Mouse (Mus musculus): Measurements from ENCODE around the gene Hspa5. TPM values are rescaled to one million over a fixed set of nuclear protein-coding genes. Genes with fewer than 3 reads are reported as not detected.
"Not testable (repeated sequence)": the region's sequence is repeated elsewhere in the genome, so short reads cannot be mapped to it uniquely, and the experiment has no call there.

Hspa5 gene
- polyA plus RNA-seq, 1 experiment: 451 TPM

GRCm38 (mm10) chr2:34757341-34757740, 14.4 kb upstream of the Hspa5 start:
- H3K4me2 ChIP-seq (ENCODE audit: low read depth): no peak overlapping the region
- peaks cover 15% of the 10 kb centered on the region for H3K79me2 ChIP-seq (ENCODE audit: control insufficient read depth, insufficient read depth)
- no peak overlapping the region for H3ac ChIP-seq (ENCODE audit: control insufficient read depth, insufficient read length)
- no peaks in the 10 kb centered on the region for H3K27me3 ChIP-seq (ENCODE audit: control insufficient read depth, insufficient read depth, insufficient read length)
- TF ChIP-seq POLR2AphosphoS2 (IDR thresholded peaks at IDR 0.05; ENCODE audit: insufficient read length, low read depth) (no peak), POLR2A (IDR thresholded peaks at IDR 0.05; ENCODE audit: insufficient read length, low read depth) (no peak), E2F4 (IDR thresholded peaks at IDR 0.05; ENCODE audit: insufficient read depth) (no peak), REST (IDR thresholded peaks at IDR 0.05; ENCODE audit: insufficient read depth, insufficient read length) (no peak), CEBPB (IDR thresholded peaks at IDR 0.05; ENCODE audit: insufficient read depth, poor library complexity, severe bottlenecking) (no peak), TCF12 (IDR thresholded peaks at IDR 0.05; ENCODE audit: insufficient read depth, poor library complexity, severe bottlenecking) (no peak), TCF3 (IDR thresholded peaks at IDR 0.05; ENCODE audit: insufficient read length, low read depth) (no peak), USF1 (IDR thresholded peaks at IDR 0.05; ENCODE audit: low read depth) (no peak), MYOG (IDR thresholded peaks at IDR 0.05; ENCODE audit: control insufficient read depth in 1 of 3, insufficient read depth in 1 of 3, insufficient read length in 2 of 3, low read depth in 2 of 3) (no peak), SRF (IDR thresholded peaks at IDR 0.05; ENCODE audit: control insufficient read depth, insufficient read length, low read depth) (no peak), MYOD1 (IDR thresholded peaks at IDR 0.05; ENCODE audit: control insufficient read depth in 1 of 3, insufficient read length in 2 of 3, low read depth in 2 of 3) (no peak), MAX (IDR thresholded peaks at IDR 0.05; ENCODE audit: low read depth) (no peak)
- no peaks in the 10 kb centered on the region for H3K36me3 ChIP-seq (ENCODE audit: control insufficient read depth, insufficient read depth)
- no peak overlapping the region for H3K4me3 ChIP-seq

- H3K36me3 ChIP-seq (ENCODE audit: control insufficient read depth, insufficient read depth); H3K4me2 ChIP-seq (ENCODE audit: low read depth); H3K27me3 ChIP-seq (ENCODE audit: control insufficient read depth, insufficient read depth, insufficient read length); H3ac ChIP-seq (ENCODE audit: control insufficient read depth, insufficient read length); H3K4me3 ChIP-seq; H3K79me2 ChIP-seq (ENCODE audit: control insufficient read depth, insufficient read depth): not testable (repeated sequence)
Measured at GRCm38 (mm10) chr2:34761272-34761671, 10.5 kb upstream of the Hspa5 start.

DNA sequence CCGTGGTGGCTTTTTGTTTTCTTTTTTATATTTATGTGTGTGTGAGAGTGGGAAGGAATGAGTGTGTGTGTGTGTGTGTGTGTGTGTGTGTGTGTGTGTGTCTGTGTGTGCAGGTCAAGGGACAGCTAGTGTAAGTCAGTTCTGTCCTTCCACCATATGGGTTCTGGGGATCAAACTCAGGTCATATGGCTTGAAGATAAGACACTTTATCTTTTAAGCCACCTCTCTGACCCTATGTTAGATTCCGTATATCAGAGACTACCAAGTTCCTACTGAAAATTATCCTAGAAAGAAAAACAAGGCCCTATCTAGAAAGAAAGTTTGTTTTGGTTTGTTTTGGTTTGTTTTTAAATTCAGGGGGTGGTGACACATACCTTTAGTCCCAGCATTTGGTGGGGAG, 9.6 kb upstream of the Hspa5 start:
- H3K79me2 ChIP-seq (ENCODE audit: control insufficient read depth, insufficient read depth): no peaks in the 10 kb centered on the region

GRCm38 (mm10) chr2:34762872-34763271, 8.9 kb upstream of the Hspa5 start:
- no peak overlapping the region for H3ac ChIP-seq (ENCODE audit: control insufficient read depth, insufficient read length)
- TF ChIP-seq POLR2A (IDR thresholded peaks at IDR 0.05; ENCODE audit: insufficient read length, low read depth) (no peak), MYOD1 (IDR thresholded peaks at IDR 0.05; ENCODE audit: control insufficient read depth in 1 of 3, insufficient read length in 2 of 3, low read depth in 2 of 3) (no peak), CEBPB (IDR thresholded peaks at IDR 0.05; ENCODE audit: insufficient read depth, poor library complexity, severe bottlenecking) (no peak), USF1 (IDR thresholded peaks at IDR 0.05; ENCODE audit: low read depth) (no peak), REST (IDR thresholded peaks at IDR 0.05; ENCODE audit: insufficient read depth, insufficient read length) (no peak), POLR2AphosphoS2 (IDR thresholded peaks at IDR 0.05; ENCODE audit: insufficient read length, low read depth) (no peak), MAX (IDR thresholded peaks at IDR 0.05; ENCODE audit: low read depth) (no peak), E2F4 (IDR thresholded peaks at IDR 0.05; ENCODE audit: insufficient read depth) (no peak)
- H3K4me2 ChIP-seq (ENCODE audit: low read depth): no peak overlapping the region
- no peaks in the 10 kb centered on the region for H3K36me3 ChIP-seq (ENCODE audit: control insufficient read depth, insufficient read depth)
- no peaks in the 10 kb centered on the region for H3K79me2 ChIP-seq (ENCODE audit: control insufficient read depth, insufficient read depth)
- no peaks in the 10 kb centered on the region for H3K27me3 ChIP-seq (ENCODE audit: control insufficient read depth, insufficient read depth, insufficient read length)
- no peak overlapping the region for H3K4me3 ChIP-seq

More for the DNA sequence above, 9.6 kb upstream of the Hspa5 start:
- no peak for TF ChIP-seq REST (IDR thresholded peaks at IDR 0.05; ENCODE audit: insufficient read depth, insufficient read length)
- TF ChIP-seq CEBPB (IDR thresholded peaks at IDR 0.05; ENCODE audit: insufficient read depth, poor library complexity, severe bottlenecking): no peak
- no peak for TF ChIP-seq MYOG (IDR thresholded peaks at IDR 0.05; ENCODE audit: control insufficient read depth in 1 of 3, insufficient read depth in 1 of 3, insufficient read length in 2 of 3, low read depth in 2 of 3)
- TF ChIP-seq MYOD1 (IDR thresholded peaks at IDR 0.05; ENCODE audit: control insufficient read depth in 1 of 3, insufficient read length in 2 of 3, low read depth in 2 of 3): no peak
- no peak for TF ChIP-seq TCF3 (IDR thresholded peaks at IDR 0.05; ENCODE audit: insufficient read length, low read depth)
- TF ChIP-seq MAX (IDR thresholded peaks at IDR 0.05; ENCODE audit: low read depth): no peak
- TF ChIP-seq POLR2AphosphoS2 (IDR thresholded peaks at IDR 0.05; ENCODE audit: insufficient read length, low read depth): no peak
- TF ChIP-seq TCF12 (IDR thresholded peaks at IDR 0.05; ENCODE audit: insufficient read depth, poor library complexity, severe bottlenecking): no peak
- TF ChIP-seq SRF (IDR thresholded peaks at IDR 0.05; ENCODE audit: control insufficient read depth, insufficient read length, low read depth): no peak
- TF ChIP-seq POLR2A (IDR thresholded peaks at IDR 0.05; ENCODE audit: insufficient read length, low read depth): no peak
- TF ChIP-seq E2F4 (IDR thresholded peaks at IDR 0.05; ENCODE audit: insufficient read depth): no peak
- TF ChIP-seq USF1 (IDR thresholded peaks at IDR 0.05; ENCODE audit: low read depth): no peak
- Histone ChIP-seq H3K36me3 (ENCODE audit: control insufficient read depth, insufficient read depth) (no peaks in the 10 kb centered on the region), H3K27me3 (ENCODE audit: control insufficient read depth, insufficient read depth, insufficient read length) (no peaks in the 10 kb centered on the region), H3K4me2 (ENCODE audit: low read depth) (no peak overlapping the region), H3K4me3 (no peak overlapping the region), H3ac (ENCODE audit: control insufficient read depth, insufficient read length) (no peak overlapping the region)

DNA sequence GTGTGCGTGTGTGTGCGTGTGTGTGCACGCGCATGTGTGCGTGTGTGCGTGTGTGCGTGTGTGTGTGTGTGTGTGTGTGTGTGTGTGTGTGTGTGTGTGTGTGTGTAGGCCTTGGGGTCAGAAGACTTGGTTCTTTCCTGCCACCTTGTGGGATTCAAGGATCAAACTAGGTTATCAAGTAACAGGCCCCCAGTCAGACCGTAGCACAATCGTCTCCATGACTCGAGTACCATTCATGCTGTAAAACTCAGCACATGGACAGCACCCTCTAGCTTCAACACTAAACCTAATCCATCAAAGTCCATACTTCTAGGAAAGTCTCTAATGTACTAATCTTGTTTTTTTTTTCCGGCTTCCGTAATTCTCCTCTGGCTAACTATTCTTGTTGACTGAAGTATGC, 7.0 kb upstream of the Hspa5 start:
- no peaks in the 10 kb centered on the region for H3K27me3 ChIP-seq (ENCODE audit: control insufficient read depth, insufficient read depth, insufficient read length)
- no peaks in the 10 kb centered on the region for H3K36me3 ChIP-seq (ENCODE audit: control insufficient read depth, insufficient read depth)
- no peak overlapping the region for H3ac ChIP-seq (ENCODE audit: control insufficient read depth, insufficient read length)
- no peaks in the 10 kb centered on the region for H3K79me2 ChIP-seq (ENCODE audit: control insufficient read depth, insufficient read depth)
- H3K4me2 ChIP-seq (ENCODE audit: low read depth): no peak overlapping the region
- TF ChIP-seq E2F4 (IDR thresholded peaks at IDR 0.05; ENCODE audit: insufficient read depth): no peak
- no peak for TF ChIP-seq POLR2A (IDR thresholded peaks at IDR 0.05; ENCODE audit: insufficient read length, low read depth)
- TF ChIP-seq TCF3 (IDR thresholded peaks at IDR 0.05; ENCODE audit: insufficient read length, low read depth): no peak
- peak; percentile 25 for TF ChIP-seq POLR2AphosphoS2 (IDR thresholded peaks at IDR 0.05; ENCODE audit: insufficient read length, low read depth)
- TF ChIP-seq SRF (IDR thresholded peaks at IDR 0.05; ENCODE audit: control insufficient read depth, insufficient read length, low read depth): no peak
- no peak for TF ChIP-seq TCF12 (IDR thresholded peaks at IDR 0.05; ENCODE audit: insufficient read depth, poor library complexity, severe bottlenecking)
- no peak overlapping the region for H3K4me3 ChIP-seq
